Mouse (Mus musculus) gastrocnemius, postnatal 36 days (tissue): ENCODE measurements around the gene Grap2. TPM values are rescaled to one million over a fixed set of nuclear protein-coding genes. Genes with fewer than 3 reads are reported as not detected.

Source experiments
- DNase-seq, 2 experiments: peaks; one replicate each; pipeline ENCODE4 v3.0.0; 2022
- intact Hi-C: fragments of 180-260 bp; cut with DNase I; formaldehyde crosslinking; loops from one replicate; pipeline ENCODE4 v1.15.1; 2025
- long read RNA-seq, 2 experiments: library from polyadenylated mRNA; stranded (forward); transcript quantifications; one replicate each; pipeline ENCODE4 v2.0.0; 2021
- total RNA-seq, 2 experiments: library from RNA; stranded (reverse); gene quantifications; 2 replicates each; pipeline ENCODE4 v1.2.3; 2021

The Grap2 gene
- 1 to 10 TPM in 1 of 2 experiments, under 1 TPM in 1; 0.07 to 1.4 TPM for total RNA-seq
- long read RNA-seq, experiment 1 = 0 reads
- long read RNA-seq, experiment 2, partial matches to known transcripts = 0 of 1 reads
- long read RNA-seq, experiment 2, other reads (novel, unspliced or antisense) = 1 of 1 reads

DNA sequence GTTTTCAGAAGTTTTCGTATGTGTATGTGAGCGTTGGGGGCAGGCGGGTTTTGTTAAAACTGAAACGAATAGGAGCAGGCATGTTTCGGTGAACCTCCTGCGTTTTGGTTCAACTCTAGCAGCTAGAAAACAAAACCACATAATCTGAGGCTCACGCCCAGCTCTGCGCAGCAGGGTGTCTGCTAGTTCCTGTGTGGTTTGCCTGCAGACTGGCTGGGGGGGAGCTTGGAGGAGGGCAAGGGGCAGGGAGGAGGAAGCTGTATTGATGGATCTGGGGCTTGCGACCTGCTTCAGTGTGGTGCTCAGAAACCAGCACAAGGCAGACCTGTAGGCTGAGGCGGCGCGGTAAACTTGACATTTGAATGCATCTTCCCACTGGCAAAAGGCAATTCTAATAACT is at the start of gene Grap2:
Gene Grap2, plus strand, starts transcription at position 304 of the 400 bp plus-strand sequence.
- no peak for DNase-seq
- intact Hi-C loops = no loop called here

DNA sequence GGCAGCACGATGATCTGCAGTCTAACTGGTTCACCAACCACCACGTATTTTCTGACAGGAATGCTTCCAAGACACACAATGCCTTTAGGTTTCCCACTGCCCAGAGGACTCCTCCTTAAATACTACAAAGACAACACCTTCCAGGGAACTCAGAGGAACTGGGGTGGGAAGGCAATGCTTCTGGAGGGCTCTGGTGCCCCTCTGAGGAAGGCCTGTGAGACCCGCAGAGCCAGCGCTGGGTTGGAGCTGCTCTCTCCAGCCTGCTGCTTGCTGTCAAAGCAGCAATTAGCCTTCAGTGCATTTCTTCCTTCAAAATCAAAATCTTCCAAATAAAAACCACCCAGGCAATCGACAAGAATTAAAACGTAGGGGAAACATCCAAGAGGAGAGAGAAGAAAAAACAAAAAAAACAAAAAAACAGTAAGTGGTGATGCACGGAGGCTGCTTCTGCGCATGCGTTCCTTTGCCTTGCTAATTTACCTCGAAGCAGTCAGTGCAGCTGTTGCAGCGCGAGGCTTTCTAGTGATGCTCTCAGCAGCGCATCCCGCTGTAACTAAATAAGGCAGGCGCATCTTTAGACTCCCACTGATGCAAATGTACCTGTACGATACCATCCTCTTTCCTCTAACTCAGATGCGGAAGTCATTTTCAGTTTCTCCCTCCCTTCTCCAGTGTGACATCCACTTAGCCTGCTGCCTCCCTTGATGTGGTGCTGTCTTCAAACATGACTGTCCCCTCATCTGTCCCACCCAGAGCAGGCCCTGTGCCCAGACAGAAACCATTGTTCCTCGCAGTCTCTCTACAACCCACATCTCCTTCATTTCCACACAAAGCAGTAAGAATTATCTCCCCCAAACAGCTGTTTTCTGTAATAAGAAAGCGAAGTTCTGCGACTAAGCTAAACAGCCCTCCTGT is 42.2 kb upstream of the Grap2 start:
- intact Hi-C loops = no loop called here
- DNase-seq = no peak

DNA sequence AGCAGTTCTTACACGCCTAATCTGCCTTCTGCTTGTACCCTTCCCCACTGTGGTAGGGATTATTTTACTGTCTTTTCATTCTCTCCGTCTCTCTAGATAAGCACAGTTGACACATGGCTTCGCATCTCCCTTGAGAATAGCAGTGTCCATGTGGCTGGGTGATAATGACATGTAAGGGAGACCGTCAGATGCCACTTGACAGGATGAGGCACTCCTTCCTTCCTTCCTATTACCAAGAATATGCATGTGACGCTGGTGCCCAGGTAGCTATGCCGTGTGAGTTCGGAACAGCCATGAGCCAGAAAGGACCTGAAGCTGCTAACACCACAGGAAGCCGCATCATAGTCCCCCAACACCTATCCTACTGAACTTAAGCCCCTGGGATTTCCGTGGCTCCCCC is 41.4 kb upstream of the Grap2 start:
- no peak for DNase-seq
- intact Hi-C loops = no loop called here

DNA sequence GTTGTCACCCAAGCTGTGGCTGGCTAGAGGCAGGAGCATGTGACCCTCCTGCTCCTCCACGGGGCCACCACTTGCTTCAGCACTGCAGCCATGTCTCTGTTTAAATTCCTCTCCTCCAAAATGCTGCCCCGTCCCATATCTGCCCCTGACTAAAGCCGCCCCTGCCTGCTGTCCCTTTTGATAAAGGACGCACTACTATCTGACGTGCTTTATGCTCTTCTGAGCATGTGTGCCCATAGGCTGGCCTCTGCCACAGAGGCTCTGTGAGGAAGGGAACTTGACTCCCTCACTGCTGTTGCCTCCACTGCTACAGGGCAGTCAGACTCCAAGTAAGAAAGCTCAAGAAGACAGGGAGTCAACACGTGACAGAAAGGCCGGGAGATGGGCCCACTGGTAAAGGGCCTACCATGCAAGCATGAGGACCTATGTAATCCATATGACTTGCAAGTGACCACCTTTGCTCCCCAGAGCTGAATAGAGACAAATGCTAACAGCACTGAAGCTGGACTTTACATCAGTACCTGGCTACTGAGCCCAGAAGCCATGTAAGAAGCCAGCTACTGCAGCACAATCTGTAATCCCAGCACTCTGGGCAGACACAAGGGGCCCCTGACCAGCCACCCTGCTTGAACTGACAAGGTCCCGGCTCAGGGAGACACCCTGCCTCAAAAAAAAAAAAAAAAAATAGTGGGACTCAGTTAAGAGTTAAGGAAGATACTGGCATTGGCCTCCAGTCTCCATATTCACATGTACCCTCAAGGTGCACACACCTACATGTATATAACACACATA is 39.9 kb upstream of the Grap2 start:
- intact Hi-C loops = no loop called here
- DNase-seq = no peak

DNA sequence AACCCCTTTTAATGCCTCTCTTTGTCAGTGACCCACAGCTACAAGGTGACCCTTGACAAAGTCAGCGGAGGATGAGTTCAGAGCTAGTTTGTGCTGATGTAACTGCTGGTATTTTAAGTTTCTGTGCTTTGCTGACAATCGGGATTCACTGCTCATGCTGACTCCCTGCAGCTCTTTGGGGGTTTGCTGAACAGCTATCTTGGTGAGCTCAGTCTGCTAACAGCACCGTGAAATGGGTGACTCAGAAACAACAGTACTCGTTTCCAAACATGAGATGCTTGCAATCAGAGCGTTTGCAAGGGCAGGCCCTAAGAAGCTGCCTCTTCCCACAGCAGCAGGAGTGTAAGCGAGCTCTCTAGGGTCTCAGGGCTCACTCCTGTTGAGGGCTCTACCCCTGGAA is 39.1 kb upstream of the Grap2 start:
- intact Hi-C loops = no loop called here

DNA sequence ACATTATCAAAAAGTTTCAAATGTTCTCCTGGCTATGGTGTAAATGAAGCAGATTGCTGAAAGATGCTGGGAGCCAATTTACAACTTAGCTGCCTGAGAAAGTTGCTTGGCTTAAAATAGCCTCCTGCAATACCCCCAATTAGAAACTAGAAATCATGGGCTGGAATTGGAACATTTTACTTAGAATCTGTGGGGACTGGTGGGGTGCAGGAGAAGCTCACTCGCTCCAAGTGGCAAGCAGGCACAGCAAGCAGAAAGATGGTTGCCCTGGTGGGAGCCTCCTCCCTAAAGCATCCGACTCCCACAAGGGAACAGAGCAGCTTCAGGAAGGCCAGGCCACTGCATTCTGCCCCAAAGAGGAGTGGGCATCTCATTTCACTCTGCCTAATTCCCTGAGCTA is 36.3 kb upstream of the Grap2 start:
- intact Hi-C loops = no loop called here
- no peak for DNase-seq

More for the DNA sequence above, 39.1 kb upstream of the Grap2 start:
- no peak for DNase-seq

DNA sequence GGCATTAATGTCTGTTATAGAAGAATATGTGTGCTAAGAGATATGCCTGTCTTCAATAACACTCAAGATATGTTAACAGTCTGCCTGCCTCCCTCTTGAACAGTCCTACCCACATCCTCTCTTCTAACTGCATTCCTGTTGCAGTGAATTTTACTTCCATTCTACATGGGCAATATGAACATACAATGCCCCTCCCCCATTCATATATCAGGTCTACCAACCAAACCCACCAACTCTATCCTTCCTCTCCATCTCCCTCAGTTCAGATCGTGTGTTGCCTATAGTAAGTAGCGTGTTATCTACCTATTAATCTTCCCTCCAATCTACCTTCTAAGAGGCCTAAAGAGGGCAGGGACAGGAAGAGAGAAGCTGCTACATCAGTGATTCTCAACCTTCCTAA is 34.3 kb upstream of the Grap2 start:
- DNase-seq = no peak
- intact Hi-C loops = no loop called here

DNA sequence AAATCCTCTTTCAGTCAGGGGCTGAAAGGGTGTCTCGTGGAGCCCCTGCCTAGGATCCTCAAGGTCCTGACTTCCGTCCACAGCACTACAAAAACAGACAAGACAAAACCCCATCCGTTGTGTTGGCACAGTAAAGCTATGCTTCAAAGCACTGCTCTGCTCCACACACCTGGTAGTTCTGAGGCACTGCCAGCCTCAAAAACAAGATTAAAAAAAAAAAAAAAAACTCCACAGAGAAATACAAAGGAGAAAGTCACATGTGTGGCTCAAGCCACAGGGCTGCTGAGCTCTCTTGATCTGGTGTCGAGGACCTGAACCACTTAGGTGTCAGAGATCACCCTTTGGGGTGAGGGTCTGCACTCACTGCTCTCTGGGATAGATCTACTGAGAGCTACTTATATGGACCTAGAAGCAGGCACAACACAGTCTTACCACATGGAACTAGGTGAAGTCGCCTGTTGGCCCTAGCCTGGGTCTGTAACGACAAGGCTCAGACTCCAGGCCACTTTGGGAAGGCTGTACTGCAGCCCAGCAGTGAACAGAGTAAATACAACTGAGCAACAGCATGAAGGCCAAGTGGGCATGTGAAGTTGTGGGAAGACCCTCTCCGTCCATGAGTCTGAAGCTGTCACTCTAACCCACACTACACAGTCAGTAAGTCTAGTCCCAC is 33.6 kb upstream of the Grap2 start:
- intact Hi-C loops = no loop called here
- DNase-seq = no peak

DNA sequence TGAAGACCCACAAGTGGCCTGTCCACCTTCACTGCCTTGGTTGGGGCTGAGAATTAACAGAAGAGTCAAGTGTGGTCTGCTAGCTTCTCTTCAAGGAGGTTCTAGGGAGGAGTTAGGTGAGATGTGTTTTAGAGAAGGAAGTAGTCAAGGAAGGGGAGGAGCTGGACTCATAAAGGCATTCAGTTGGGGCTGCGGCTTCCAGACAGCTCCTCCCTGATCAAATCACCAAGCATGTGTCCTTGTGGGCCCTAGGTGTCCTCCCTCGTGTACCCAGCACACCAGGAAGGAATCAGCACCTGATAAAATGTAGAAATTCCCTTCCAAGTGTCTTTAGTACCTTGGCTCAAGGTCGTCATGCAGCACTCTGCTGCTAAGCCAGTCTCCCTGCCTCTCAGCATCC is 28.3 kb upstream of the Grap2 start:
- no peak for DNase-seq
- intact Hi-C loops = no loop called here

DNA sequence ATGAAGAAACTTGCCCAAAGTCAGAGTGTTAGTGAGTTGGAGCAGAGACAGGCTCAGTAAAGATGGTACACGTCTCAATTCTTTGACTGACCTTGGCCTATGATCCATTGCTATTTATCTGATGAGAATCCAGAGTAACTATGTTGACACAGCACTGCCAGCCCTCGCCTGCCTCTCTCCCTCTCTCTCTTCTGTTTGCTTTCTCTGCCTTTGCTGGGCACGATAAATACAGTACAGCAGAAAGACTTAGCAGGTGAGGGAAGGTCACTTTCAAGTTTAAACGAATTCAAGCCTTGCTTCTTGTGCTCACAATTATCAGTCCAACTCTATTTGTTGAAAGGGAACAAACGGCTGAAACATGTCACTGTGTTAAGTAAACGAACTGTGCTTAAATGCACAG is 27.0 kb upstream of the Grap2 start:
- DNase-seq = no peak
- intact Hi-C loops = no loop called here

DNA sequence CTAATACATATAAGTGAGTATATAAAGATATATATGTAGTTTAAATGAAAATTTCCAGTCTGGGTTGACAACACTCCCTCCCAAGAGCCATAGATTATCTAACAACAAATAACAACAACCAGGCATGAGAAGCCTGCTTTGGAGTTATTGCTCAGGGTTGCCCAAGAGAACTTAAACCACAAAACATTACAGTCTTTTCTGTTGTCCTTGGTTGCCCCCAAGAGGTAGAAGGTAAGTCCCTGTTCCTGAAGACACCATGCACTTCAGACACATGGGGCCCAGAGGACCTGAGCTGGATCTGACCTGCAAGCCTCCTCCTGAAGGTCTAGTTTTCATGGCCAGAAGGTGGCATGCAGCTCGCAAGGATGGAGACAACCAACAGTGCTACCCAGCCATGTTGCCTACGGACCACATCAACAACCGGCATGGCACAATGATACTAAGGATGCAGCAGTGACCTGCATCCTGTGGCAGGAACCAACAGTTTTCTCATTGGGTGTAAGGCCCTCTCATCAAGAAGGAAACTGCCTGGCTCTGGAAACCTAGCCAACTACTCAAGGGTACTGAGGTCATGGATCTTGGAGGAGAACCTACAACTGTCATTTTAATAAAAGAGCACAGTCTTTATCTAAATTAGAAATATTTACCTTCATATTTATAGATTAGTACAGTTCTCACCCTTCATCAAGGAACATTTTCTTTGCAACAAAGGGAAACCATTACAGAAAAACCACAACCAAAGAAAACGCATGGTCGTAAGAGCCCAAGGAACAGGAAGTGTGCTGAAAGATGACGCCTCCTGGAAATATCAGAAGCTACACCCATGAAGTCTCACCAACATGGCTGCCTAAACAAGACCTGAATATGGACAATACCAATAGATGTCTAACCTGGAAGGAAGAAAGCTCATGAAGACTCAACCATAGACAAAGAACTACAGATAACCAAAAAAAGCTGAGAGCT is 17.3 kb upstream of the Grap2 start:
- DNase-seq = no peak
- intact Hi-C loops = no loop called here

DNA sequence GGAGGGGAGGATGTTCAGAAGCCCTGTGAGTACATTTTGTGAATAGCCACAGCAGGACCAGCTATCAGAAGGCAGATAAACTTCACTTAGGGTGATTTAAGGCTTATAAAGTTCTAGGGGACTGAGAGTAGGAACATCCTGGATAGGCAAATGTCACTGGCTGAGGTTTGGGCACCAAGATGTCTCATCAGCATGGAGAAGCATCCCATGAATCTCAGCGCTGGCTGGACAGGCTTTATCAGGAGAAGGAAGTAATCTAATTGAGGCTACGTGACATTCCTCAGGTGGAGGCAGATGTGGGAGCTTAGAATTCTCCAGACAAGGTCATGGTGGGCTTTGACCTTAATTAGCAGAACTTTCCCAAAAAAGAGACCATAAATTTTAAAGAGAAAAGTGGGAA is 16.4 kb upstream of the Grap2 start:
- DNase-seq = no peak
- intact Hi-C loops = no loop called here

DNA sequence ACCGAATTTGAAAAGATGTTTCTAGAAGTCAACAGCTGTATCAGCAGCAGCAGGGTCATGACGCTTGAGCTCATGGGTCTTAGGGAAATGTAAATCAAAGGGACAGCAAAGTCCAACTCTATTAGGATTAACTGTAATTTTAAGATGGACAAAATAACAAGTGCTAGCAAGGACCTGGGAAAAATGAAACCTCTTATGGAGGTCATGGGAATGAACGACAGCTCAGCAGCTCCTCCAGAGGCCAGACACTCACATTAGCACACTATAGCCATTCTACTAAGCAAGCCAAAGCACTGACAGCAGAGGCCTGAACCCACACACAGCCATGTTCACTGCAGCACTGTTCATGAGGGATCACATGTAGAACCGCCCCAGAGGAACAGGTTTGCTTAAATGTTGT is 14.6 kb upstream of the Grap2 start:
- no peak for DNase-seq
- intact Hi-C loops = no loop called here

DNA sequence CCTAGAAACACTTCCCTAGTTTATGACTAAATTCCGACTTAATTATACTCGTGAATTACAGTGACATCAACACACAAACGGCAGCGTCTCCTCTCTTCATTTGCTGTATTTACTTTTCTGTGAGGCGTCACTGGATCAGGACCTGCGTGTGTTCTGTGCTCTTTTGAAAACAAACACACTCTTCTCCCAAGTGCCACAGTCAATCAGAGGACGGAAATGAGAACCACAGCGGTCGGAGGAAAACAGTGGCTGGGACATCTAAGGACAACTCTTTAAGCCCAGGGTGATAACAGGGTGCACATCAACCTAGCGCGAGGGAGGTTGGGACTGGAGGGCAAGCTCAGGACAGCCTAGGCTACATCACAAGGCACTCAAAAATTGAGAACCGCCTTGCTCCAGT is 12.9 kb upstream of the Grap2 start:
- DNase-seq = no peak
- intact Hi-C loops = no loop called here

DNA sequence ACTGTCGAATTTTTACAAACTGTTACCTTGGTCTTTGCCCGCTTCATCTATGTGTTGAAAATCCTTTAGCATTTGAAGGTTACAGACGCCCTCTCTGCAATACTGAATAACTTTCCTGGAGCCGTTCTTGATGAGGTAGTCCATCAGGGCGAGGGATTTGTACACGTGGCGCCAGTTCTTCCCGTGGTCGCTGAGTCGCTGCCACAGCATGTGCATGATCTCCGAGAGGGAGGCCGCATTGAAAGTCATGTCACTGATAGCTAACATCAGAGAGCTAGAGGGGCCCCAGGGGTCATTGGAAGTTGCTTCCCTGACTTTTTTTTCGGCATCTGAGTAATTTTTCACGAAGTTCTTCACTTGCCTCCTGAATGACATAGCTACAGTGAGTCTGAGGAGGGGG is 12.4 kb upstream of the Grap2 start:
- DNase-seq = no peak
- intact Hi-C loops = no loop called here

DNA sequence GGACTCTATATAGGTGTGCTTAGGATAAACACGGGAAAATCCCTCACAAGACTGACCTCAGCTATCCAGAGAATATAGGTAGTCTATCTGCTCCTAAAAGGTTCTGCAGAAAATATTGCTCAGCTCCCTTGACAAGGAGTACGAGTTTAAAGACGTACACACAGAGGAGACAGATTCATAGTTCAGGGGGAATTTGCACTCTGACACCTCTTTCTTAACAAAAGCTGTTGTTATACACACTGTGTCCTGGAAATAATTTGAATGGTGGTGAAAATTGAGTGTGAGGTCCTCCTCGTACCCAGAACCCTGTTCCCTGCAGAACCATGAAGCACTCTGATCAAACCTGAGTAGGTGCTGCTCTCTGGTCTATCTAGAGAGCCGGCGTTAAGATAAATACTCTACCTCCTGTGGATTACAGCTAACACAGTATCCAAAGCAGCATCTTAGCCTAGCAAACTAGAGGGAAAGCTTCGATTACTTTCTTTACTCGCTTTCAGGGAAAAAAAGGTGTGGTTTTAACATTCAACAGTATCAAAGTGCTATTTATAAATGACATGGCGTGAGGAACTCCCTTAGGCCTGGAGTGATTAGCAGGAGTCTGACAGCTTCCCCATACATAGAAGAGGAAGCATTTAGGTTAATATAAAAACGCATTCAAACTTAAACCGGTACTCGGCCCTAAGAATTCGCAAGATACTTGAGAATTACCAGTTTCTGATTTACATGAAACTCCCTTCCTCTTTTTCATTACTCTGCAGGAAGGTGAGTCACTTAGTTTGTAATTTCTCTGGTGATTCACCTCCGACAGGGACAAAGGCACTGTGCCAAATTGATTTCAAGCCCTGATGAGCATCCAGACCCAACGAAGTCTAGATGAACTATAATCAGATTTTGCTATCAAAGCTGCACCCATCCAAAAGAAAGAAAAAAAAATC is 11.5 kb upstream of the Grap2 start:
- intact Hi-C loops = no loop called here
- DNase-seq = no peak

DNA sequence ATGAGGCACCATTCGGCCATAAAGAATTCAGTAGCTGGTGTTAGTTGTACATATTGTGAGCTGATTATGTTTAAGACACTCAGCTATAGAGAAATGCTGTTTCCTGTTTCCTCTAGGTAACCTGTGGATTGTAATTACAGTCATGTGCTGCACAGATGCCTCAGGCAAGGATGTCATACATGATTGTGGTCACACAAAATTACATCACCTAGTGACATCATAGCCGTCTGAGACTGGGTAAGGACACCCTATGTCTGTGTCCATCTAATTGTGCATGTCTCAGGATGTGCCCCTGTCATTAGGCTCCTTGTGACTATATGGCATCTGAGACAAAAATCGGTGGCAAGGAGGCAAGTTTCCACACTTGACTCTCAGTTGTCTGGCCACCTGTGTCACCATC is 9.9 kb upstream of the Grap2 start:
- no peak for DNase-seq
- intact Hi-C loops = no loop called here

DNA sequence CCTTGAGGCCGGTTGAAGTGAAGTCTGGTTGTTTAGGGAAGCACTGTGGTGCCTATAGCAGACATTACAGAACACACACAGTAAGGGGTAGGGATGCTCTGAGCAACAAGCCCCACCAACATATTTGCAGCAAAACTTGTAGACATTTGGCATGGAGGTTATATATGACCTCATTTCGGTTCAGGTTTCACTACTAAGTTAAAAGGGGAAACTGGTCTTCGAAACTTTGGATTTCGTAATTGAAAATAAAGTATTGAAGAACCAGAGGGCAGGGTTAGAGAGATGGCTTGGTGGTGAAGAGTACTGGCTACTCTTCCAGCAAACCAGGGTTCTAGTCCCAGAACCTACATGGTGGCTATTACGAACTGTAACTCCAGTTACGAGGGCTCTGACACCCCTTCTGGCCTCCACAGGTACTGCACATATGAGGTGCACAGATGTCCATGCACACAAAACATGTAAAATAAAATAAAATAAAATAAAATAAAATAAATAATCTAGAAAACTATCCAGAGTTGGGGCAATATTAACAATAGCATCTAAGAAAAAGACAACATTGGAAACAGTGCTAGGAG is 8.7 kb upstream of the Grap2 start:
- intact Hi-C loops = no loop called here
- DNase-seq = no peak
